Mouse (Mus musculus) limb, embryonic 11.5 days (tissue): ENCODE results near the gene Kank1. TPM values are rescaled to one million over a fixed set of nuclear protein-coding genes. Genes with fewer than 3 reads are reported as not detected.

ENCODE experiments used
- ATAC-seq: fragments of 200-750 bp; cut with Nextera tagmentation; 2 replicates; pipeline ENCODE4 v1.8.0; 2017; ENCODE audit warnings: low read depth; ENCODE audit not compliant: insufficient number of reproducible peaks, low FRiP score, low TSS enrichment
- DNase-seq: peaks from one replicate; pipeline ENCODE4 v3.0.0-alpha.2; 2015; ENCODE audit warnings: low spot score
- H3K27ac ChIP-seq: fragments of 300-500 bp; sonication (generic); replicated peaks from 2 replicates; pipeline ENCODE4 v1.5.1; 2014; ENCODE audit warnings: low read depth, mild to moderate bottlenecking, low read length
- H3K27me3 ChIP-seq: fragments of 300-500 bp; sonication (generic); 2 replicates; pipeline ENCODE4 v1.6.1; 2014; ENCODE audit warnings: mild to moderate bottlenecking, low read length, mixed read lengths; ENCODE audit not compliant: control insufficient read depth, insufficient read depth
- H3K36me3 ChIP-seq: fragments of 300-500 bp; sonication (generic); 2 replicates; pipeline ENCODE4 v1.6.1; 2014; ENCODE audit warnings: mild to moderate bottlenecking, low read length, moderate library complexity, mixed read lengths; ENCODE audit not compliant: control insufficient read depth, insufficient read depth
- H3K4me1 ChIP-seq: fragments of 300-500 bp; sonication (generic); 2 replicates; pipeline ENCODE4 v1.6.1; 2014; ENCODE audit warnings: low read length, mixed read lengths; ENCODE audit not compliant: control insufficient read depth, insufficient read depth
- H3K4me2 ChIP-seq: fragments of 300-500 bp; sonication (generic); 2 replicates; pipeline ENCODE4 v1.6.1; 2014; ENCODE audit warnings: low read depth, mild to moderate bottlenecking, moderate library complexity; ENCODE audit not compliant: severe bottlenecking
- H3K4me3 ChIP-seq: fragments of 300-500 bp; sonication (generic); 2 replicates; pipeline ENCODE4 v1.5.1; 2014; ENCODE audit warnings: low read depth, low read length
- H3K9ac ChIP-seq: fragments of 300-500 bp; sonication (generic); 2 replicates; pipeline ENCODE4 v1.6.1; 2014; ENCODE audit warnings: mild to moderate bottlenecking, low read length
- H3K9me3 ChIP-seq: fragments of 300-500 bp; sonication (generic); 2 replicates; pipeline ENCODE4 v1.6.1; 2016; ENCODE audit warnings: low read length; ENCODE audit not compliant: control insufficient read depth
- WGBS: fragments of 180-500 bp; shearing (Covaris S2); extraction: QIAGEN DNeasy Blood & Tissue Kit; methylation state at CpG from one replicate; pipeline ENCODE4 v1.1.7; 2014; 5-methylcytosine and 5-hydroxymethylcytosine counted together
- polyA plus RNA-seq: library from polyadenylated mRNA; unstranded; fragments of >200 nt; fragmentation: Nextera tagmentation; extraction: Ambion mirVana; gene quantifications from 2 replicates; pipeline ENCODE4 v1.2.1, GENCODE M21; 2014

The Kank1 gene
- polyA plus RNA-seq, 1 experiment from 2014 or later: 41.7 TPM

- H3K36me3 ChIP-seq: no peaks in the 10 kb centered on the region
- no peak overlapping the region for H3K4me2 ChIP-seq
- no peak overlapping the region for H3K9ac ChIP-seq
- 53% methylated on average over 13 of the region's 13 CpGs for WGBS
- H3K9me3 ChIP-seq: no peaks in the 10 kb centered on the region
- H3K27ac ChIP-seq: no peak overlapping the region
- peaks cover 34% of the 10 kb centered on the region for H3K4me1 ChIP-seq
- DNase-seq (no peak), ATAC-seq (no peak; the same call in 1 of the 2 replicates)
- H3K4me3 ChIP-seq: no peak overlapping the region
- no peaks in the 10 kb centered on the region for H3K27me3 ChIP-seq
Measured at GRCm38 (mm10) chr19:25400212-25400913, 163.6 kb downstream of the Kank1 start.

GRCm38 (mm10) chr19:25401521-25401920 is 164.7 kb downstream of the Kank1 start:
- no peak overlapping the region for H3K9ac ChIP-seq
- no peaks in the 10 kb centered on the region for H3K36me3 ChIP-seq
- DNase-seq (no peak), ATAC-seq (no peak)
- H3K4me1 ChIP-seq: peaks cover 39% of the 10 kb centered on the region
- no peak overlapping the region for H3K4me3 ChIP-seq
- WGBS: 58% methylated on average over 8 of the region's 8 CpGs
- no peaks in the 10 kb centered on the region for H3K27me3 ChIP-seq
- H3K4me2 ChIP-seq: no peak overlapping the region
- no peak overlapping the region for H3K27ac ChIP-seq
- no peaks in the 10 kb centered on the region for H3K9me3 ChIP-seq

DNA sequence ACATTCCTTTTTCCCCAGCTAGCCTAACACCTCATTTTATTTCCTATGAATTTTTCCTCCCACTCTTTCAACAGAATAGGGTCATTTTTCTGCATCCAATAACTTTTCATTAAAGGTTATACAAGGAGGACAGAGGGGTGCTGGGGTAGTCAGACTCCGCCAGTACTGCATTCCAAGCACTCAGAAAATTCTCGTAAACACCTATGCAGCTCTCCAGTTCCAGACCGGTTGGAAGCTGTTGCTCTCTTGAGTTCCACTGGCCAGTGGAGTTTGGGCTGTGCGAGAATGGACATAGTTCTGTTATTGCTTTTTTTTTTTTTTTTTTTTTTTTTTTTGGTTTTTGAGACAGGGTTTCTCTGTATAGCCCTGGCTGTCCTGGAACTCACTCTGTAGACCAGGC is 167.4 kb downstream of the Kank1 start:
- no peak for ATAC-seq
- Histone ChIP-seq H3K4me1 (peaks cover 42% of the 10 kb centered on the region), H3K27me3 (no peaks in the 10 kb centered on the region), H3K27ac (no peak overlapping the region), H3K9ac (no peak overlapping the region), H3K4me3 (no peak overlapping the region), H3K36me3 (no peaks in the 10 kb centered on the region), H3K9me3 (no peaks in the 10 kb centered on the region), H3K4me2 (no peak overlapping the region)
- WGBS: 42% methylated on average over 4 of the region's 4 CpGs
- DNase-seq: no peak

- H3K27me3 ChIP-seq: no peaks in the 10 kb centered on the region
- peaks cover 26% of the 10 kb centered on the region for H3K4me1 ChIP-seq
- no peaks in the 10 kb centered on the region for H3K9me3 ChIP-seq
- 0 out of 2 replicates have a peak overlapping the region, but pooled peaks have one; percentile 39 for H3K4me3 ChIP-seq
- 34% methylated on average over 6 of the region's 6 CpGs for WGBS
- ATAC-seq (no peak), DNase-seq (no peak)
- H3K4me2 ChIP-seq: peak overlapping the region; percentile 70
- H3K36me3 ChIP-seq: peaks cover 16% of the 10 kb centered on the region
- H3K27ac ChIP-seq: peak overlapping the region; percentile 93
- H3K9ac ChIP-seq: no peak overlapping the region
Measured at GRCm38 (mm10) chr19:25405987-25406386, 169.2 kb downstream of the Kank1 start.

GRCm38 (mm10) chr19:25406481-25407184 is 169.9 kb downstream of the Kank1 start:
- peaks cover 19% of the 10 kb centered on the region for H3K36me3 ChIP-seq
- H3K4me1 ChIP-seq: peaks cover 24% of the 10 kb centered on the region
- H3K4me2 ChIP-seq: peak overlapping the region; percentile 70
- no peaks in the 10 kb centered on the region for H3K27me3 ChIP-seq
- DNase-seq: peak; percentile 85
- peak; percentile 86 for ATAC-seq
- H3K9me3 ChIP-seq: no peaks in the 10 kb centered on the region
- under 1% methylated on average over 28 of the region's 28 CpGs for WGBS
- H3K27ac ChIP-seq: peak overlapping the region; percentile 93
- H3K9ac ChIP-seq: peak overlapping the region; percentile 64
- H3K4me3 ChIP-seq: peak overlapping the region; percentile 39

DNA sequence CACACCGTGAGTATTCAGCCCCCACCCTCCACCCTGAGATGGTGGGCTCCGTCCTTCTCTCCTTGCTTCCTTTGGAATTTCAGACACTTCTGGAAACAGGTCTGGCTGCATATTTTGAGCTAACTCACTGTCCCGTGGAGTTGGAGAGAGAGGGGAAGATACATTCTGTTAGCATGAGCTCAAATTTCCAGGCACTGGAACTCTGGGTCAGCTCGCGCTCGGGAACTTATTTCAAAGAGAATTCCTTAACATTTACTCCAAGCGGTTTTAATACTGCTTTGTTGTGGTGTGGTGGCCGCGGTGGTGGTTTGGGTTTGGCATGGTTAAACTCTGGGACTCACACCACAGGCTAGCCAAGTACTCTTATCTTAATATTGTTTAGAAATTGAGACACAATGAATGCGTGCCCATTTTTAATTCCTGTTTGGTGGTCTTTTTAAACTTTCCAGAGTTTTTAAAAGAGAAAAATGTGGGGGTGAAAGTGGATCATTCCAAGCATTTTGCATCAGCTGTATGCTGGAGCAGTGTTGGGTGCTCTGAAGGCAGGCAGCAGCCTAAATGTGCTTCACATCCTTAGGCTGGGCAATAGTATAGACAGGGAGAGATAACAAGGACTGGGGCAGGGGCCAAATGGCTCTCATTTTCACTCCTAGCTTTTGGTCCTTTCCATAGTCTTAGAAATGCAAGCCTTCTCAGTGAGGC is 170.6 kb downstream of the Kank1 start:
- Histone ChIP-seq H3K27me3 (no peaks in the 10 kb centered on the region), H3K36me3 (peaks cover 20% of the 10 kb centered on the region), H3K4me2 (peak overlapping the region; percentile 70), H3K9me3 (no peaks in the 10 kb centered on the region), H3K4me3 (peak overlapping the region; percentile 39), H3K4me1 (peaks cover 18% of the 10 kb centered on the region), H3K27ac (peak overlapping the region; percentile 93), H3K9ac (peak overlapping the region; percentile 64)
- DNase-seq (peak; percentile 61), ATAC-seq (no peak)
- 5% methylated on average over 10 of the region's 10 CpGs for WGBS

DNA sequence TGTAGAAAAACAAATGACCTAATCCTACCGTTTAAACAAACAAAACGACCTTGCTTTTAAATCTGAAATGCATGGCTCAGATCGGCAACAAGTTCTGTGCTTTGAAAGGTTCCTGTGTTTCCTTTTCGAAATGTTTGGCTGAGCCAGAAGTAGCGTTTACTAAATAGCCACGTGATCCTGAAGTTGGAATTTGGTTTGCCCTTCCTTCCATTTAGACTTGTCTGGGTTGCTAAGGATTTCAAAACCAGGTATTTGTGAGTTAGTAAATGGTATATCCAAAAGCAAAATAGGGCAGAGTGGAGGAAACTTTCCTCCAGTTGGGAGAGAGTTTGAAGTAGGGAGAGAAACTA is 171.1 kb downstream of the Kank1 start:
- Histone ChIP-seq H3K36me3 (peaks cover 21% of the 10 kb centered on the region), H3K9me3 (no peaks in the 10 kb centered on the region), H3K4me3 (peak overlapping the region; percentile 39), H3K27ac (peak overlapping the region; percentile 93; the same call in 1 of the 2 replicates), H3K4me2 (peak overlapping the region; percentile 70), H3K27me3 (no peaks in the 10 kb centered on the region), H3K9ac (peak overlapping the region; percentile 43), H3K4me1 (peaks cover 13% of the 10 kb centered on the region)
- no peak for DNase-seq
- 10% methylated on average over 6 of the region's 6 CpGs for WGBS
- ATAC-seq: no peak

DNA sequence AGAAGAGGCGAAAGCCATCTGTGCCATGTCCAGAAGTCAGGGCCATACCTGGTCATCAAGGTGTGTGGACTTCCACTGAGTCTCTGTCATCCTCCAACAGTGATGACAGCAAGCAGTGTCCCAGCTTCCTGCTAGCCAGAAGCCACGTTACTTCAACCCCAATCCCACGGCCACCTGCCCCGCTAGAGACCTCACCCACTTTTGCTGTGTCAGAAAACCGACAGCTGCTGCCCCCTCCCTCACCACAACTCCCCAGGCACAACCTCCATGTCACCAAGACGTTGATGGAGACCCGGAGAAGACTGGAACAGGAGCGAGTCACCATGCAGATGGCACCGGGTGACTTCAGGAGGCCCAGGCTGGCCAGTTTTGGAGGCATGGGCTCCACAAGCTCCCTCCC is 172.5 kb downstream of the Kank1 start:
- DNase-seq (no peak), ATAC-seq (no peak)
- peaks cover 8% of the 10 kb centered on the region for H3K4me1 ChIP-seq
- H3K36me3 ChIP-seq: peaks cover 21% of the 10 kb centered on the region
- H3K4me3 ChIP-seq: no peak overlapping the region
- WGBS: 90% methylated on average over 9 of the region's 9 CpGs
- H3K4me2 ChIP-seq: no peak overlapping the region
- H3K9ac ChIP-seq: no peak overlapping the region
- no peaks in the 10 kb centered on the region for H3K9me3 ChIP-seq
- no peaks in the 10 kb centered on the region for H3K27me3 ChIP-seq
- H3K27ac ChIP-seq: no peak overlapping the region
